Mouse (Mus musculus) spleen, embryonic (tissue): ENCODE data around the gene Col1a2.

ENCODE experiments used
- CTCF ChIA-PET: fragments of 350-600 bp; sonication (Branson Sonifier 250); formaldehyde crosslinking; loops from one replicate; lab custom pipeline; 2022; lab: Charles Lee

Gene Col1a2

GRCm38 (mm10) chr6:4521031-4521430, 16.4 kb downstream of the Col1a2 start:
- CTCF ChIA-PET = no interaction called here

- CTCF ChIA-PET = no interaction called here
These were observed 23.8 kb downstream of the Col1a2 start for GRCm38 (mm10) chr6:4528439-4528838.

GRCm38 (mm10) chr6:4530986-4531385, 26.4 kb downstream of the Col1a2 start:
- CTCF ChIA-PET = no interaction called here

- CTCF ChIA-PET = no interaction called here
These were observed 28.3 kb downstream of the Col1a2 start for GRCm38 (mm10) chr6:4532898-4533297.

- CTCF ChIA-PET = no interaction called here
These were observed 30.0 kb downstream of the Col1a2 start for GRCm38 (mm10) chr6:4534462-4535079.

GRCm38 (mm10) chr6:4541926-4542715, 37.5 kb downstream of the Col1a2 start:
- CTCF ChIA-PET = no interaction called here

GRCm38 (mm10) chr6:4544554-4544953, 39.9 kb downstream of the Col1a2 start:
- CTCF ChIA-PET = no interaction called here

- CTCF ChIA-PET = interaction anchor here (1.5 kb wide), 1 partner anchor 8 kb away, joined by 3 read pairs; no protein-coding TSS in a partner anchor
These were observed 41.1 kb downstream of the Col1a2 start for GRCm38 (mm10) chr6:4545727-4546126.

- CTCF ChIA-PET = interaction anchor here (0.5 kb wide), 1 partner anchor 41 kb away, joined by 3 read pairs; no protein-coding TSS in a partner anchor
These were observed 44.3 kb downstream of the Col1a2 start for GRCm38 (mm10) chr6:4548894-4549293.

- CTCF ChIA-PET = no interaction called here
These were observed 45.4 kb downstream of the Col1a2 start for GRCm38 (mm10) chr6:4549846-4550548.

- CTCF ChIA-PET = no interaction called here
These were observed 45.9 kb downstream of the Col1a2 start for GRCm38 (mm10) chr6:4550549-4550915.

- CTCF ChIA-PET = no interaction called here
These were observed 50.8 kb downstream of the Col1a2 start for GRCm38 (mm10) chr6:4555366-4555765.

GRCm38 (mm10) chr6:4557086-4557485, 52.5 kb downstream of the Col1a2 start:
- CTCF ChIA-PET = no interaction called here

GRCm38 (mm10) chr6:4557678-4558077, 53.1 kb downstream of the Col1a2 start:
- CTCF ChIA-PET = no interaction called here

GRCm38 (mm10) chr6:4561156-4561555, 56.5 kb downstream of the Col1a2 start:
- CTCF ChIA-PET = no interaction called here

- CTCF ChIA-PET = no interaction called here
These were observed 57.0 kb downstream of the Col1a2 start for GRCm38 (mm10) chr6:4561621-4562020.

GRCm38 (mm10) chr6:4562401-4562800, 57.8 kb downstream of the Col1a2 start:
- CTCF ChIA-PET = no interaction called here

- CTCF ChIA-PET = no interaction called here
These were observed 58.9 kb downstream of the Col1a2 start for GRCm38 (mm10) chr6:4563477-4563876.

- CTCF ChIA-PET = interaction anchor here (0.6 kb wide), 1 partner anchor 1388 kb away, joined by 3 read pairs; no protein-coding TSS in a partner anchor
These were observed 65.8 kb downstream of the Col1a2 start for GRCm38 (mm10) chr6:4570412-4570811.

GRCm38 (mm10) chr6:4577756-4578155, 73.1 kb downstream of the Col1a2 start:
- CTCF ChIA-PET = no interaction called here

- CTCF ChIA-PET = no interaction called here
These were observed 73.7 kb downstream of the Col1a2 start for GRCm38 (mm10) chr6:4578343-4578742.

GRCm38 (mm10) chr6:4579620-4580019, 75.0 kb downstream of the Col1a2 start:
- CTCF ChIA-PET = no interaction called here
